Mouse (Mus musculus) cerebellum, adult 9-11 months (tissue): ENCODE measurements around the gene Olfr437.
A peak's percentile ranks its signal among the peaks of the same experiment; 100 is the strongest.
"Not testable (repeated sequence)": the region's sequence is repeated elsewhere in the genome, so short reads cannot be mapped to it uniquely, and the experiment has no call there.

Experiments
- DNase-seq: peaks from one replicate; pipeline ENCODE4 v3.0.0; 2022

Olfr437 gene

GRCm38 (mm10) chr6:43162982-43163381 lies at the start of gene Olfr437:
TSS of gene Olfr437 (plus strand) at chr6:43163282.
- DNase-seq = no peak

- DNase-seq = not testable (repeated sequence)
Measured at GRCm38 (mm10) chr6:43146267-43146666, 16.8 kb upstream of the Olfr437 start, which contains the start of gene Olfr237-ps1. TSS of gene Olfr237-ps1 (plus strand) at chr6:43146567.

- peak; percentile 31 for DNase-seq
Measured at GRCm38 (mm10) chr6:43159502-43159901, 3.6 kb upstream of the Olfr437 start.

GRCm38 (mm10) chr6:43167246-43167645 lies 4.2 kb downstream of the Olfr437 start:
- DNase-seq = peak; percentile 17

GRCm38 (mm10) chr6:43171840-43172239 lies 8.8 kb downstream of the Olfr437 start, which contains the start of gene Olfr13:
TSS of gene Olfr13 (plus strand) at chr6:43172140.
- DNase-seq = no peak

GRCm38 (mm10) chr6:43178129-43178528 lies 15.0 kb downstream of the Olfr437 start:
- no peak for DNase-seq

GRCm38 (mm10) chr6:43178584-43179501 lies 15.8 kb downstream of the Olfr437 start:
- DNase-seq = no peak

- no peak for DNase-seq
Measured at GRCm38 (mm10) chr6:43190986-43191385, 27.9 kb downstream of the Olfr437 start.

GRCm38 (mm10) chr6:43196781-43197180 lies 33.7 kb downstream of the Olfr437 start, which contains the start of gene Olfr435:
TSS of gene Olfr435 (plus strand) at chr6:43197146.
- DNase-seq = no peak

- no peak for DNase-seq
Measured at GRCm38 (mm10) chr6:43198094-43198493, 35.0 kb downstream of the Olfr437 start.

- no peak for DNase-seq
Measured at GRCm38 (mm10) chr6:43202786-43203185, 39.7 kb downstream of the Olfr437 start.

GRCm38 (mm10) chr6:43205355-43205754 lies 42.3 kb downstream of the Olfr437 start:
- no peak for DNase-seq

GRCm38 (mm10) chr6:43212873-43213272 lies 49.8 kb downstream of the Olfr437 start, which contains the start of gene Olfr434:
TSS of gene Olfr434 (plus strand) at chr6:43213021.
- DNase-seq = not testable (repeated sequence)
